Mouse (Mus musculus) embryonic facial prominence, embryonic 12.5 days (tissue): Measurements from ENCODE around the gene Rprd1b. TPM values are rescaled to one million over a fixed set of nuclear protein-coding genes. Genes with fewer than 3 reads are reported as not detected.

ENCODE experiments used
- ATAC-seq: fragments of 200-750 bp; cut with Nextera tagmentation; 2 replicates; pipeline ENCODE4 v1.8.0; 2017; ENCODE audit not compliant: insufficient number of reproducible peaks, insufficient read depth, low FRiP score, low TSS enrichment
- H3K27ac ChIP-seq: fragments of 300-500 bp; sonication (generic); 2 replicates; pipeline ENCODE4 v1.5.1; 2016; ENCODE audit warnings: mild to moderate bottlenecking
- H3K27me3 ChIP-seq: fragments of 300-500 bp; sonication (generic); 2 replicates; pipeline ENCODE4 v1.6.1; 2016; ENCODE audit warnings: mild to moderate bottlenecking, moderate library complexity
- H3K36me3 ChIP-seq: fragments of 300-500 bp; sonication (generic); 2 replicates; pipeline ENCODE4 v1.6.1; 2016; ENCODE audit warnings: mild to moderate bottlenecking
- H3K4me1 ChIP-seq: fragments of 300-500 bp; sonication (generic); 2 replicates; pipeline ENCODE4 v1.6.1; 2016
- H3K4me2 ChIP-seq: fragments of 300-500 bp; sonication (generic); replicated peaks from 2 replicates; pipeline ENCODE4 v1.6.1; 2016; ENCODE audit warnings: mild to moderate bottlenecking, moderate library complexity
- H3K4me3 ChIP-seq: fragments of 300-500 bp; sonication (generic); 2 replicates; pipeline ENCODE4 v1.5.1; 2016; ENCODE audit warnings: mild to moderate bottlenecking
- H3K9ac ChIP-seq: fragments of 300-500 bp; sonication (generic); 2 replicates; pipeline ENCODE4 v1.6.1; 2016; ENCODE audit warnings: mild to moderate bottlenecking, moderate library complexity
- H3K9me3 ChIP-seq: fragments of 300-500 bp; sonication (generic); 2 replicates; pipeline ENCODE4 v1.6.1; 2016; ENCODE audit warnings: mild to moderate bottlenecking, moderate library complexity
- WGBS: fragments of 180-500 bp; shearing (Covaris S2); methylation state at CpG from one replicate; pipeline ENCODE4 v1.1.7; 2016; 5-methylcytosine and 5-hydroxymethylcytosine counted together
- polyA plus RNA-seq: library from polyadenylated mRNA; unstranded; fragments of >200 nt; fragmentation: Nextera tagmentation; extraction: Ambion mirVana; gene quantifications from 2 replicates; pipeline ENCODE4 v1.2.1, GENCODE M21; 2016

The Rprd1b gene
- polyA plus RNA-seq, 1 experiment from 2014 or later: 52.8 TPM

GRCm38 (mm10) chr2:158114931-158115330 is 86.6 kb downstream of the Rprd1b start:
- Histone ChIP-seq H3K27ac (no peak overlapping the region), H3K9ac (no peak overlapping the region), H3K9me3 (no peaks in the 10 kb centered on the region), H3K4me2 (no peak overlapping the region), H3K36me3 (no peaks in the 10 kb centered on the region), H3K27me3 (no peaks in the 10 kb centered on the region), H3K4me3 (no peak overlapping the region), H3K4me1 (peaks cover 13% of the 10 kb centered on the region)
- ATAC-seq: no peak
- WGBS: 61% methylated on average over 5 of the region's 5 CpGs

GRCm38 (mm10) chr2:158115838-158116453 is 87.6 kb downstream of the Rprd1b start:
- Histone ChIP-seq H3K27me3 (no peaks in the 10 kb centered on the region), H3K9me3 (no peaks in the 10 kb centered on the region), H3K9ac (no peak overlapping the region), H3K4me3 (no peak overlapping the region), H3K36me3 (no peaks in the 10 kb centered on the region), H3K4me2 (no peak overlapping the region), H3K4me1 (peaks cover 9% of the 10 kb centered on the region; the same call in 1 of the 2 replicates), H3K27ac (no peak overlapping the region)
- WGBS: 90% methylated on average over 3 of the region's 3 CpGs
- no peak for ATAC-seq

GRCm38 (mm10) chr2:158116653-158117052 is 88.4 kb downstream of the Rprd1b start:
- no peak for ATAC-seq
- Histone ChIP-seq H3K4me2 (no peak overlapping the region), H3K27me3 (no peaks in the 10 kb centered on the region), H3K9ac (no peak overlapping the region), H3K4me1 (peaks cover 9% of the 10 kb centered on the region; the same call in 1 of the 2 replicates), H3K9me3 (no peaks in the 10 kb centered on the region), H3K4me3 (no peak overlapping the region), H3K27ac (no peak overlapping the region), H3K36me3 (no peaks in the 10 kb centered on the region)
- 53% methylated on average over 6 of the region's 6 CpGs for WGBS

- no peak for ATAC-seq
- Histone ChIP-seq H3K4me2 (no peak overlapping the region), H3K4me3 (no peak overlapping the region), H3K9me3 (no peaks in the 10 kb centered on the region), H3K27me3 (no peaks in the 10 kb centered on the region), H3K4me1 (peaks cover under 1% of the 10 kb centered on the region; the same call in 1 of the 2 replicates), H3K27ac (no peak overlapping the region), H3K36me3 (no peaks in the 10 kb centered on the region), H3K9ac (no peak overlapping the region)
- 82% methylated on average over 4 of the region's 4 CpGs for WGBS
These were observed 90.8 kb downstream of the Rprd1b start for GRCm38 (mm10) chr2:158119145-158119544.

- no peak overlapping the region for H3K4me3 ChIP-seq
- no peaks in the 10 kb centered on the region for H3K9me3 ChIP-seq
- H3K36me3 ChIP-seq: no peaks in the 10 kb centered on the region
- no peaks in the 10 kb centered on the region for H3K4me1 ChIP-seq
- no peak for ATAC-seq
- no peak overlapping the region for H3K9ac ChIP-seq
- WGBS: 83% methylated on average over 8 of the region's 8 CpGs
- H3K27me3 ChIP-seq: no peaks in the 10 kb centered on the region
- H3K4me2 ChIP-seq: no peak overlapping the region
- no peak overlapping the region for H3K27ac ChIP-seq
These were observed 91.9 kb downstream of the Rprd1b start for GRCm38 (mm10) chr2:158120211-158120610.

GRCm38 (mm10) chr2:158120868-158121267 is 92.6 kb downstream of the Rprd1b start:
- WGBS: 84% methylated on average over 3 of the region's 3 CpGs
- H3K9ac ChIP-seq: no peak overlapping the region

GRCm38 (mm10) chr2:158121645-158122326 is 93.5 kb downstream of the Rprd1b start:
- Histone ChIP-seq H3K27me3 (no peaks in the 10 kb centered on the region), H3K36me3 (no peaks in the 10 kb centered on the region), H3K9ac (no peak overlapping the region), H3K4me1 (no peaks in the 10 kb centered on the region), H3K27ac (no peak overlapping the region), H3K4me3 (no peak overlapping the region), H3K9me3 (no peaks in the 10 kb centered on the region), H3K4me2 (no peak overlapping the region)
- WGBS: 69% methylated on average over 12 of the region's 12 CpGs
- no peak for ATAC-seq

More at GRCm38 (mm10) chr2:158120868-158121267, 92.6 kb downstream of the Rprd1b start:
- H3K4me1 ChIP-seq: no peaks in the 10 kb centered on the region
- no peak overlapping the region for H3K4me2 ChIP-seq
- no peaks in the 10 kb centered on the region for H3K27me3 ChIP-seq
- H3K36me3 ChIP-seq: no peaks in the 10 kb centered on the region
- H3K9me3 ChIP-seq: no peaks in the 10 kb centered on the region
- no peak overlapping the region for H3K27ac ChIP-seq
- H3K4me3 ChIP-seq: no peak overlapping the region
- no peak for ATAC-seq

- Histone ChIP-seq H3K4me1 (no peaks in the 10 kb centered on the region), H3K4me3 (no peak overlapping the region), H3K9me3 (no peaks in the 10 kb centered on the region), H3K9ac (no peak overlapping the region), H3K36me3 (no peaks in the 10 kb centered on the region), H3K27me3 (no peaks in the 10 kb centered on the region), H3K4me2 (no peak overlapping the region), H3K27ac (no peak overlapping the region)
- WGBS: 81% methylated on average over 6 of the region's 6 CpGs
- ATAC-seq: no peak
These were observed 94.5 kb downstream of the Rprd1b start for GRCm38 (mm10) chr2:158122814-158123213.

- Histone ChIP-seq H3K27ac (no peak overlapping the region), H3K9me3 (no peaks in the 10 kb centered on the region), H3K4me2 (no peak overlapping the region), H3K36me3 (no peaks in the 10 kb centered on the region), H3K27me3 (no peaks in the 10 kb centered on the region), H3K4me1 (peaks cover 13% of the 10 kb centered on the region), H3K4me3 (no peak overlapping the region), H3K9ac (no peak overlapping the region)
- 89% methylated on average over 6 of the region's 6 CpGs for WGBS
- no peak for ATAC-seq
These were observed 98.9 kb downstream of the Rprd1b start for GRCm38 (mm10) chr2:158127245-158127644.

- no peak overlapping the region for H3K9ac ChIP-seq
- no peaks in the 10 kb centered on the region for H3K36me3 ChIP-seq
- no peak overlapping the region for H3K27ac ChIP-seq
- H3K4me3 ChIP-seq: no peak overlapping the region
- no peaks in the 10 kb centered on the region for H3K27me3 ChIP-seq
- H3K4me2 ChIP-seq: no peak overlapping the region
- no peaks in the 10 kb centered on the region for H3K9me3 ChIP-seq
- ATAC-seq: no peak
- WGBS: 82% methylated on average over 7 of the region's 7 CpGs
- peaks cover 13% of the 10 kb centered on the region for H3K4me1 ChIP-seq
These were observed 99.6 kb downstream of the Rprd1b start for GRCm38 (mm10) chr2:158127872-158128271.

GRCm38 (mm10) chr2:158128461-158129130 is 100.3 kb downstream of the Rprd1b start:
- no peak overlapping the region for H3K4me2 ChIP-seq
- WGBS: 81% methylated on average over 8 of the region's 8 CpGs
- no peak overlapping the region for H3K27ac ChIP-seq
- ATAC-seq: no peak
- H3K9me3 ChIP-seq: no peaks in the 10 kb centered on the region
- H3K4me1 ChIP-seq: peaks cover 13% of the 10 kb centered on the region
- H3K27me3 ChIP-seq: no peaks in the 10 kb centered on the region
- H3K4me3 ChIP-seq: no peak overlapping the region
- no peak overlapping the region for H3K9ac ChIP-seq
- H3K36me3 ChIP-seq: no peaks in the 10 kb centered on the region
